Mouse (Mus musculus) ovary, postnatal 36 days (tissue): Measurements from ENCODE around the gene Tgm5.
"Not testable (repeated sequence)": the region's sequence is repeated elsewhere in the genome, so short reads cannot be mapped to it uniquely, and the experiment has no call there.

ENCODE experiments used
- DNase-seq: peaks from one replicate; pipeline ENCODE4 v3.0.0; 2022; ENCODE audit warnings: low spot score, mixed read lengths

Gene Tgm5

DNA sequence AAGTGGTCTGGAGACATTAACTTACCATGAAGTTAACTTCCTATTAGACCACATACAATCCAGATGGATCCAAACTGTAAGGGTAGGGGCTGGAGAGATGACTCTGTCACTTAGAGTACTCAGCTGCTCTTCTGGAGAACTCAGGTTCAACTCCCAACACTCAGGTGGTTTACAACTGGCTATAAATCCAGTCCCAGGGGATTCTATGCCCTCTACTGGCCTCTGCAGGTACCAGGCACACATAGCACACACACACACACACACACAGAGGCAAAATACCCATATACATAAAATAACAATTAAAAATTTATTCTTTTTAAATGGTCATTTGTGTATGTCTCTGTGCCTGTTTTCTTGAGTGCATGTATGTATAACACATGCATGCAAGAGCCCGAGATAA is 46.3 kb downstream of the Tgm5 start:
- no peak for DNase-seq

DNA sequence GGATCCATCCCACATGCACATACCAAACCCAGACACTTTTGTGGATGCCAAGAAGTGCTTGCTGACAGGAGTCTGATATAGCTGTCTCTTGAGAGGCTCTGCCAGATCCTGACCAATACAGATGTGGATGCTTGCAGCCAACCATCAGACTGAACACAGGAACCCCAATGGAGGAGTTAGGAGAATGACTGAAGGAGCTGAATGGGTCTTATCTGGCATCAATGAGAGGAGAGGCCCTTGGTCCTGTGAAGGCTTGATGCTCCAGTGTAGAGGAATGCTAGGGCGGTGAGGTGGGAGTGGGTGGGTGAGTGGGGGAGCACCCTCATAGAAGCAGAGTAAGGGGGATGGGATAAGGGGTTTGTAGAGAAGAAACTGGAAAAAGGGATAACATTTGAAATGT is 46.8 kb downstream of the Tgm5 start:
- not testable (repeated sequence) for DNase-seq

- no peak for DNase-seq
Measured at GRCm38 (mm10) chr2:121036733-121037341, 48.8 kb downstream of the Tgm5 start, which contains the start of gene Epb42. Epb42 (minus strand) TSS chr2:121037072.

GRCm38 (mm10) chr2:121022918-121023317 is 62.7 kb downstream of the Tgm5 start:
- DNase-seq, result no peak

GRCm38 (mm10) chr2:121017151-121017550 is 68.5 kb downstream of the Tgm5 start:
- no peak for DNase-seq

DNA sequence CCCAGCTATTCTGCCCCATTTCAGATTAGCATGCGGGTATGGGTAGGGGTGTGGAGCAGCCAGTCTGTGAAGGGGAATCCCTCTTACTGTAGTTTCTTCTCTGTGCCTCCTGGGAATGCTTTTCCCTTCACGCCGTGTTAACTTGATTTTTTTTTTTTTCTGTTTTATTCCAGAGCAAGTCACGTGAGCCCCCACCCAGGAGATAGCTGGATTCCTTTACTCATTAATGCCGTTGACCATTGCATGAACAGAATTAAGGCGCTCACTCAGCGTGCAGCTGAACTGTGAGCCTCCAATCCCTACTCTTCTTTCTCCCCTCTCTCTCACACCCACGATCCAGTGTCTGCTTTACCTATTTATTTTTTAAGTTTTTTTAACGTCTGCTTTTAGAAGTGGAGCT is 69.4 kb downstream of the Tgm5 start:
- DNase-seq, result no peak

DNA sequence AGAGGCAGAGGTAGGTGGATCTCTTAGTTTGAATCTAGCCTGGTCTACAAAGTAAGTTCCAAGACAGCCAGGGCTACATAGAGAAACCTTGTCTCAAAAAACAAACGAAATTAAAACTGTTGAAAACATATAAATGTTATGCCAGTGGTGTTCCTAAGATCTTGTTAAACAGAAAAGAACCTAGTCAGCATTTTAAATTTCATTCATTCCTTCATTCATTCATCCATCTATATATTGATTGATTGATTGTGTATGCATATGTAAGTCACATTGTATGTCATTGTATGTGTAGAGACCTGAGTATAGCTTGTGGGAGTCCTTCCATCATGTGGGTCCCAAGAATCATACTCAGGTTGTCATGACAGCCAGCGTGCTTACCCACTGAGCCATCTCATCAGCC is 70.1 kb downstream of the Tgm5 start:
- DNase-seq, result no peak

GRCm38 (mm10) chr2:121012676-121013075 is 73.0 kb downstream of the Tgm5 start:
- DNase-seq, result no peak

GRCm38 (mm10) chr2:121009071-121009677 is 76.5 kb downstream of the Tgm5 start:
- no peak for DNase-seq

DNA sequence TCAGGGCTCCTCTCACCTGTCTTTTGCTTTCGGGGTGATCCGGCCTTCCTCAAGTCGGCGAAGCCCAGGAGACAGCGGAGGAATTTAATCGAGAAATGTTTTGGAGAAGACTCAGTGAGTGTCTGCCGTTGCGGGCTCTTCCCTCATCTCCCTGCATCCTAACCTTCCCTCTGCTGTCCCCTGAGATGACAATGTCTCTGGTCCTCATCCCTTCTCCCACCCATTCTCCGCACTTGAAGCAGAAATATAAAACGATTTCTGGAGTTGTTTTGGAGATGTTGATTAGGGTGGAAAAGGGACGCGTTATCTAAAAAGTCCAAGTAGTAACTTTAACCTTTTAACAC is 77.0 kb downstream of the Tgm5 start:
- no peak for DNase-seq

- peak; percentile 91 for DNase-seq
Measured at GRCm38 (mm10) chr2:121007925-121008663, 77.5 kb downstream of the Tgm5 start, which contains the start of gene Ccndbp1. Ccndbp1 (plus strand) TSS chr2:121008403.

GRCm38 (mm10) chr2:121006986-121007385 is 78.7 kb downstream of the Tgm5 start:
- no peak for DNase-seq

- DNase-seq, result no peak
Measured at GRCm38 (mm10) chr2:121004018-121004811, 81.4 kb downstream of the Tgm5 start.

- DNase-seq, result no peak
Measured at GRCm38 (mm10) chr2:121003586-121003985, 82.1 kb downstream of the Tgm5 start.

DNA sequence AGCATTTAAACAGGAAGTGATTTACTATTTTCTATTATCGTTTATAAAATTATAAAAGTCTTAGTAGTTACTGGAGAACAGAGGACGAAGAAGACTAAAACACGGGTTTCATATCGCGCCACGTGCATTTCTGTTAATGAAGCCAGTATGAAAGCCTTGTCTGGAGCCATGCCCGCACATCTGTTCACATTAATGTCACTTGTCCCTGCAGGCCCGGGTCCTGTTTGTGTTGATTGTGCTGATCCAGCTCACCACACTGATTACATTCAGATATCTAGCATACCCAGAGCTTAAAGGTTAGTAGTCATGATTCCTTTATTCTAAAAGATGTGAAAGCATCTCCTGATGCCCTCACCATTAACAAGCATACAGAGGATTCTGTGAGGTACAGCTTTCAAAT is 86.8 kb downstream of the Tgm5 start:
- no peak for DNase-seq

DNA sequence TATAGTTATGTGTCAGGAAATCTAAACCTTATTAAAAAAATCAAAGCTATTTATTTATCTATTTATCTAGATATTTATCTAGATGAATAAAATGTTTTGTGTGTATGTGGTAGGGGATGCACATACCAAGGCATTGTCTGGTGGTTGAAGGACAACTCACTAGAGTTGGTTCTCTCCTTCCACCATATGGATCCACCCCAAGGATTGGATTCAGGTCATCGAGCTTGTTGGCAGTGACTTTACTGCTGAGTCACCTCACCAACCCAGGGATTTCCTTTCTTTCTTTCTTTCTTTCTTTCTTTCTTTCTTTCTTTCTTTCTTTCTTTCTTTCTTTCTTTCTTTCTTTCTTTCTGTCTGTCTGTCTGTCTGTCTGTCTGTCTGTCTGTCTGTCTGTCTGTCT is 89.0 kb downstream of the Tgm5 start:
- DNase-seq, result not testable (repeated sequence)
